Mouse (Mus musculus) gonadal fat pad, adult 2 months (tissue): ENCODE measurements around the gene Mob3b. TPM values are rescaled to one million over a fixed set of nuclear protein-coding genes. Genes with fewer than 3 reads are reported as not detected.

ENCODE experiments used
- DNase-seq: peaks from one replicate; pipeline ENCODE4 v3.0.0-alpha.2; 2012; ENCODE audit warnings: low read depth
- polyA plus RNA-seq: library from polyadenylated mRNA; depleted of rRNA; stranded (reverse); fragments of >200 nt; gene quantifications from 2 replicates; pipeline ENCODE4 v1.2.3, GENCODE M21; 2012; rRNA removed

Mob3b gene
- 3.8 and 4.4 TPM in 2 replicates for polyA plus RNA-seq

GRCm38 (mm10) chr4:35156751-35157611 is at the start of gene Mob3b:
Gene Mob3b (minus strand): TSS chr4:35157484.
- DNase-seq: no peak

- no peak for DNase-seq
Observed at GRCm38 (mm10) chr4:35204659-35205058, 47.4 kb upstream of the Mob3b start.

- no peak for DNase-seq
Observed at GRCm38 (mm10) chr4:35203724-35204123, 46.4 kb upstream of the Mob3b start.

GRCm38 (mm10) chr4:35201700-35202099 is 44.4 kb upstream of the Mob3b start:
- DNase-seq: no peak

- DNase-seq: no peak
Observed at GRCm38 (mm10) chr4:35192725-35193124, 35.4 kb upstream of the Mob3b start.

- DNase-seq: no peak
Observed at GRCm38 (mm10) chr4:35189794-35190193, 32.5 kb upstream of the Mob3b start.

- DNase-seq: no peak
Observed at GRCm38 (mm10) chr4:35187617-35188326, 30.5 kb upstream of the Mob3b start.

GRCm38 (mm10) chr4:35177926-35178645 is 20.8 kb upstream of the Mob3b start:
- no peak for DNase-seq

- no peak for DNase-seq
Observed at GRCm38 (mm10) chr4:35175566-35175965, 18.3 kb upstream of the Mob3b start.

- DNase-seq: no peak
Observed at GRCm38 (mm10) chr4:35173551-35173950, 16.3 kb upstream of the Mob3b start.

GRCm38 (mm10) chr4:35172471-35172870 is 15.2 kb upstream of the Mob3b start:
- no peak for DNase-seq

- DNase-seq: no peak
Observed at GRCm38 (mm10) chr4:35169571-35170125, 12.4 kb upstream of the Mob3b start.

GRCm38 (mm10) chr4:35167855-35168254 is 10.6 kb upstream of the Mob3b start:
- DNase-seq: no peak

- no peak for DNase-seq
Observed at GRCm38 (mm10) chr4:35165947-35166346, 8.7 kb upstream of the Mob3b start.

GRCm38 (mm10) chr4:35165275-35165674 is 8.0 kb upstream of the Mob3b start:
- no peak for DNase-seq

- no peak for DNase-seq
Observed at GRCm38 (mm10) chr4:35157815-35158214, 531 bp upstream of the Mob3b start.

GRCm38 (mm10) chr4:35156149-35156611 is 1.1 kb downstream of the Mob3b start:
- no peak for DNase-seq

GRCm38 (mm10) chr4:35155132-35155922 is 2.0 kb downstream of the Mob3b start:
- no peak for DNase-seq

- no peak for DNase-seq
Observed at GRCm38 (mm10) chr4:35154051-35154450, 3.2 kb downstream of the Mob3b start.

GRCm38 (mm10) chr4:35151756-35152155 is 5.5 kb downstream of the Mob3b start, which contains the start of gene Ifnk:
Gene Ifnk (plus strand): TSS chr4:35152056.
- no peak for DNase-seq

- DNase-seq: no peak
Observed at GRCm38 (mm10) chr4:35150706-35151105, 6.6 kb downstream of the Mob3b start.
